Mouse (Mus musculus): ENCODE results near the gene Edn1. TPM values are rescaled to one million over a fixed set of nuclear protein-coding genes. Genes with fewer than 3 reads are reported as not detected.

Gene Edn1
- total RNA-seq, 2 experiments from 2014 or later: 2.6 to 2.7 TPM

GRCm38 (mm10) chr13:42308368-42309103 is 7.3 kb downstream of the Edn1 start:
- no peak for DNase-seq (ENCODE audit: low spot score in 2 of 2)
- intact Hi-C loops (cut with DNase I): loop anchor here (10.0 kb wide), 1 partner anchor 516 kb away; no protein-coding TSS in a partner anchor

GRCm38 (mm10) chr13:42309804-42310203 is 8.5 kb downstream of the Edn1 start:
- intact Hi-C loops (cut with DNase I): loop anchor here (10.0 kb wide), 1 partner anchor 515 kb away; no protein-coding TSS in a partner anchor
- no peak for DNase-seq (ENCODE audit: low spot score in 2 of 2)

GRCm38 (mm10) chr13:42315628-42316027 is 14.4 kb downstream of the Edn1 start:
- no peak for DNase-seq (ENCODE audit: low spot score in 2 of 2)
- intact Hi-C loops (cut with DNase I): no loop called here

- DNase-seq (ENCODE audit: low spot score in 2 of 2): no peak
- intact Hi-C loops (cut with DNase I): no loop called here
These were observed 16.5 kb downstream of the Edn1 start for GRCm38 (mm10) chr13:42317808-42318207.

- no peak for DNase-seq (ENCODE audit: low spot score in 2 of 2)
- intact Hi-C loops (cut with DNase I): no loop called here
These were observed 27.3 kb downstream of the Edn1 start for GRCm38 (mm10) chr13:42328576-42328975.

GRCm38 (mm10) chr13:42331104-42331503 is 29.8 kb downstream of the Edn1 start:
- no peak for DNase-seq (ENCODE audit: low spot score in 2 of 2)
- intact Hi-C loops (cut with DNase I): no loop called here

GRCm38 (mm10) chr13:42334981-42335380 is 33.7 kb downstream of the Edn1 start:
- intact Hi-C loops (cut with DNase I): no loop called here
- no peak for DNase-seq (ENCODE audit: low spot score in 2 of 2)

- no peak for DNase-seq (ENCODE audit: low spot score in 2 of 2)
- intact Hi-C loops (cut with DNase I): no loop called here
These were observed 35.1 kb downstream of the Edn1 start for GRCm38 (mm10) chr13:42336414-42336813.

- intact Hi-C loops (cut with DNase I): no loop called here
- DNase-seq (ENCODE audit: low spot score in 2 of 2): no peak
These were observed 35.8 kb downstream of the Edn1 start for GRCm38 (mm10) chr13:42337072-42337471.

- no peak for DNase-seq (ENCODE audit: low spot score in 2 of 2)
- intact Hi-C loops (cut with DNase I): no loop called here
These were observed 38.2 kb downstream of the Edn1 start for GRCm38 (mm10) chr13:42339466-42339865.

- intact Hi-C loops (cut with DNase I): no loop called here
- DNase-seq (ENCODE audit: low spot score in 2 of 2): no peak
These were observed 40.7 kb downstream of the Edn1 start for GRCm38 (mm10) chr13:42341871-42342532.

GRCm38 (mm10) chr13:42345439-42345838 is 44.2 kb downstream of the Edn1 start:
- no peak for DNase-seq (ENCODE audit: low spot score in 2 of 2)
- intact Hi-C loops (cut with DNase I): no loop called here

GRCm38 (mm10) chr13:42346414-42346813 is 45.1 kb downstream of the Edn1 start:
- intact Hi-C loops (cut with DNase I): no loop called here
- no peak for DNase-seq (ENCODE audit: low spot score in 2 of 2)

GRCm38 (mm10) chr13:42351675-42352074 is 50.4 kb downstream of the Edn1 start:
- intact Hi-C loops (cut with DNase I): no loop called here
- no peak for DNase-seq (ENCODE audit: low spot score in 2 of 2)

Other genes starting within 250 kb of the Edn1 start
- gene Hivep1, start 249.5 kb upstream of the Edn1 start, total RNA-seq (2021): 10 to 100 TPM; 54.3 to 72.7 TPM